Comparison of ENCODE assay signal across 22 mouse cellular contexts in the genomic region with DNA sequence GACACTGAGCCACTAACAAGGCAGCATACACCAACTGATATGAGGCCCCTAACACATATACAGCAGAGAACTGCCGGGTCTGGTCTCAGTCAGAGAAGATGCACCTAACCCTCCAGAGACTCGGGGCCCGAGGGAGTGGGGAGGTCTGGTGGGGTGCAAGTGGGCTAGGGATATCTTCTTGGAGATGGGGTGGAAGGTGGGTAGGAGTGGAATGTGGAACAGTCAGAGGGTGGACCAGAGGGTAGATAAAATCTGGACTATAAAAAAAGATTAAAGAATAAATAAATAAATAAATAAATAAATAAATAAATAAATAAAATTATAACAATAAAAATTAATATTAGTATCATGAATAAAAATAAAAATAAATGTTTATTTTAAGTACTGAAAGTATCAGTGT.
A peak's percentile ranks its signal among the peaks of the same experiment; 100 is the strongest.
DNase-seq lines count a peak whose midpoint lies in the region; ATAC-seq lines count a peak whose summit lies in the region.
"Had no signal": no experiment of that assay in that cellular context is flagged by ENCODE, and none has a peak within 500 bp of the region (broad histone marks: within the 10 kb centered on the region; RNA-seq: fewer than 3 reads in every experiment).

No protein-coding gene starts in this region.

- no peaks in the 10 kb centered on the region for H3K36me3 ChIP-seq in forebrain, embryonic 11.5 days (ENCODE audit: control insufficient read depth, insufficient read depth, low read length)
- H3K36me3 ChIP-seq in forebrain, embryonic 13.5 days (ENCODE audit: poor library complexity, severe bottlenecking) = no peaks in the 10 kb centered on the region
- H3K36me3 ChIP-seq: embryonic facial prominence, embryonic 10.5 days; embryonic facial prominence, embryonic 12.5 days; G1E had no signal

- H3K9me3 ChIP-seq in forebrain, embryonic 11.5 days (ENCODE audit: control insufficient read depth, low read length) = no peaks in the 10 kb centered on the region
- H3K9me3 ChIP-seq in forebrain, embryonic 13.5 days (replicated peaks) = no peaks in the 10 kb centered on the region
- H3K9me3 ChIP-seq: embryonic facial prominence, embryonic 10.5 days; embryonic facial prominence, embryonic 12.5 days had no signal

- no peak overlapping the region for H3K9ac ChIP-seq in forebrain, embryonic 11.5 days (ENCODE audit: low read length)
- no peak overlapping the region for H3K9ac ChIP-seq in forebrain, embryonic 13.5 days
- H3K9ac ChIP-seq: embryonic facial prominence, embryonic 12.5 days had no signal

- WGBS in forebrain, embryonic 11.5 days = 91% methylated on average over 3 of the region's 3 CpGs
- 92% methylated on average over 3 of the region's 3 CpGs for WGBS in forebrain, embryonic 13.5 days

- H3K4me2 ChIP-seq in forebrain, embryonic 11.5 days (ENCODE audit: low read depth, low read length, severe bottlenecking) = no peak overlapping the region
- H3K4me2 ChIP-seq in forebrain, embryonic 13.5 days = no peak overlapping the region
- H3K4me2 ChIP-seq: embryonic facial prominence, embryonic 12.5 days had no signal

- ATAC-seq in forebrain, embryonic 11.5 days (replicated peaks; ENCODE audit: low FRiP score) = 0 out of 2 replicates have a peak, but pooled peaks have one; percentile 58
- no peak for ATAC-seq in forebrain, embryonic 13.5 days
- ATAC-seq: activated CD4-positive, CD25-positive, alpha-beta regulatory T cell, adult 4 months; CD4-positive, CD25-positive, alpha-beta regulatory T cell, adult 4 months; forebrain, embryonic 14.5 days; Patski had no signal

- no peak for DNase-seq in forebrain, embryonic 11.5 days (ENCODE audit: low spot score)
- DNase-seq in heart, adult 11 months = peak; percentile 75
- DNase-seq in heart, adult 8-10 months (ENCODE audit: low spot score) = no peak
- DNase-seq in thymus, postnatal 4 days = peak; percentile 3
- no peak for DNase-seq in thymus, adult 18-20 months
- DNase-seq: adrenal gland, adult 8-10 months; adrenal gland, postnatal 14 days; adrenal gland, postnatal 36 days; B cell, adult 2 months; cerebellum, adult 11-12 months; cerebellum, adult 2 months; cerebellum, adult 9-10 months; cerebellum, postnatal 25 days had no signal

- no peaks in the 10 kb centered on the region for H3K4me1 ChIP-seq in forebrain, embryonic 11.5 days (replicated peaks; ENCODE audit: control insufficient read depth, insufficient read depth, low read length)
- H3K4me1 ChIP-seq in forebrain, embryonic 13.5 days = no peaks in the 10 kb centered on the region
- H3K4me1 ChIP-seq: embryonic facial prominence, embryonic 10.5 days; embryonic facial prominence, embryonic 12.5 days had no signal

- H3K4me3 ChIP-seq in forebrain, embryonic 11.5 days (ENCODE audit: low read depth, low read length) = no peak overlapping the region
- no peak overlapping the region for H3K4me3 ChIP-seq in forebrain, embryonic 13.5 days
- H3K4me3 ChIP-seq: embryonic facial prominence, embryonic 10.5 days; embryonic facial prominence, embryonic 12.5 days had no signal

- H3K27ac ChIP-seq in forebrain, embryonic 11.5 days (ENCODE audit: low read depth, low read length) = no peak overlapping the region
- no peak overlapping the region for H3K27ac ChIP-seq in forebrain, embryonic 13.5 days
- H3K27ac ChIP-seq: embryonic facial prominence, embryonic 10.5 days; embryonic facial prominence, embryonic 12.5 days had no signal

- no peaks in the 10 kb centered on the region for H3K27me3 ChIP-seq in forebrain, embryonic 11.5 days (ENCODE audit: control insufficient read depth, insufficient read depth, low read length)
- no peaks in the 10 kb centered on the region for H3K27me3 ChIP-seq in forebrain, embryonic 13.5 days
- H3K27me3 ChIP-seq: CH12.LX; embryonic facial prominence, embryonic 12.5 days; Patski had no signal

Comparison
In these comparisons a context has a peak if more than half of its experiments do, and no peak if none do; other contexts are left out.
1. DNase-seq: peak in heart, adult 11 months (single experiment) and thymus, postnatal 4 days (single experiment); none in forebrain, embryonic 11.5 days (single experiment), heart, adult 8-10 months (single experiment) and thymus, adult 18-20 months (0 of 2).